8 mouse cellular contexts compared by ENCODE assay signal in the genomic region with DNA sequence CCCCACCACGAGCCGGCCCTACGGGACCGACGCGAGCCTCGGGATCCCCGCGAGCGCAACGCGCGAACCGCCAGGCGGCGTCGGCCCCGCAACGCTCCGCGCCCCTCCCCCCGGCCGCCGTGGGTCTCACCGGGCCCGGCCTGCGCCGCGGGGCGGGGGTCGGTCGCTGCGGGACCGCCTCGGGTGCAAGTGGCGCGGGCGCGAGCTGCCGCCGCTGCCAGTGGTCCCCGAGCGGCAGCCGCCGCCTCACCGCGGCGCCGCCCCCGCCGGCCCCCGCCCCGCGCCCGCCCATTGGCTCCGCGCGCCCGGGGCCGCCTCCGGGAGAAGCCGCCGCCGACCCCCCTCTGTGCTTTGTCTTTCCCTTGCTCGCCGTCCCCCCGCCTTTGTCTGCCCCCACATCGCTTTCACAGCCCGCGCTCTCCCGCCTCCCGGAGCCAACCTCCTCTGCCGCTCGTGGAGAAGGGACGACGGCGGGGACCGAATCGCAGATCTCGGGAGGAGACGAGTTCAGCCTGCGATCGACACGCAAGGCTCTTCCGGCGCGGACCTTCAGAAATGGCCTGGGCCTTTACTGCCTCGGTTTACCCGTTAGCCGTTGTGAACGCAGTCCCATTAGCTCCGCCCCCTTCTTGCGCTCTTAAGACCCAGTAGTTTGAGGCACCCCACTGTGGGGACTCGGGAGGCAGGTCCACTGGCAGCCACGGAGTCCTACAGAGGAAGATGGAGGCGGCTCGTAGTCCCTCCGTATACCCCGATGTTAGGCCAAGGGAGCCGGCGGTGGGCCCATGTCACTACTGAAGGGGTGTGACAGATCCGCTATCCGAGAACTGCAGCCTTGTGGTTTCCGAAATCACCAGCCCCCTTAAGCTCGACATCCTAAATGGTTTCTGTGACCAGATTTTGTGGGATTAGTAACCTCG. TPM values are rescaled to one million over a fixed set of nuclear protein-coding genes. Genes with fewer than 3 reads are reported as not detected.
A peak's percentile ranks its signal among the peaks of the same experiment; 100 is the strongest.
DNase-seq lines count a peak whose midpoint lies in the region; ATAC-seq and TF ChIP-seq lines count a peak whose summit lies in the region.

No protein-coding gene starts in this region.

- peak; percentile 34; the same call in 1 of the 2 replicates for TF ChIP-seq CTCF in midbrain, postnatal 0 days (IDR thresholded peaks at IDR 0.05)

- no peaks in the 10 kb centered on the region for H3K9me3 ChIP-seq in embryonic facial prominence, embryonic 12.5 days
- H3K9me3 ChIP-seq in heart, embryonic 11.5 days (replicated peaks; ENCODE audit: control insufficient read depth, low read length) = no peaks in the 10 kb centered on the region
- no peaks in the 10 kb centered on the region for H3K9me3 ChIP-seq in kidney, embryonic 14.5 days (ENCODE audit: control insufficient read depth, low read length)
- no peaks in the 10 kb centered on the region for H3K9me3 ChIP-seq in midbrain, postnatal 0 days (ENCODE audit: low read length)

- H3K4me2 ChIP-seq in embryonic facial prominence, embryonic 12.5 days (replicated peaks) = peak overlapping the region; percentile 92
- H3K4me2 ChIP-seq in heart, embryonic 11.5 days = peak overlapping the region; percentile 95
- H3K4me2 ChIP-seq in kidney, embryonic 14.5 days (replicated peaks; ENCODE audit: low read depth, low read length) = peak overlapping the region; percentile 58
- H3K4me2 ChIP-seq in midbrain, postnatal 0 days (ENCODE audit: low read depth, low read length, poor library complexity, severe bottlenecking) = peak overlapping the region; percentile 92

- DNase-seq in A20 (ENCODE audit: low read depth, low spot score) (peak; percentile 79), liver (peak; percentile 75)
- DNase-seq in adrenal gland, postnatal 14 days = peak; percentile 90
- peak; percentile 84 for DNase-seq in midbrain, postnatal 0 days (ENCODE audit: low spot score)
- DNase-seq in spleen, postnatal 36 days (ENCODE audit: low spot score in 2 of 2) = peak; percentile 86 to 87

- H3K4me3 ChIP-seq in embryonic facial prominence, embryonic 12.5 days = peak overlapping the region; percentile 87
- H3K4me3 ChIP-seq in heart, embryonic 11.5 days (ENCODE audit: low read depth, low read length) = peak overlapping the region; percentile 90
- peak overlapping the region; percentile 86 for H3K4me3 ChIP-seq in kidney, embryonic 14.5 days (ENCODE audit: low read length)
- peak overlapping the region; percentile 75 for H3K4me3 ChIP-seq in midbrain, postnatal 0 days (ENCODE audit: low read depth, low read length)

- peak overlapping the region; percentile 99 for H3K27ac ChIP-seq in embryonic facial prominence, embryonic 12.5 days
- H3K27ac ChIP-seq in heart, embryonic 11.5 days (ENCODE audit: low read depth, low read length) = peak overlapping the region; percentile 94
- peak overlapping the region; percentile 96 for H3K27ac ChIP-seq in kidney, embryonic 14.5 days (ENCODE audit: low read depth, low read length)
- H3K27ac ChIP-seq in midbrain, postnatal 0 days (ENCODE audit: low read depth, low read length) = peak overlapping the region; percentile 97

- peak; percentile 57 for ATAC-seq in embryonic facial prominence, embryonic 12.5 days (ENCODE audit: insufficient number of reproducible peaks, insufficient read depth, low FRiP score, low TSS enrichment)
- peak; percentile 59 for ATAC-seq in heart, embryonic 11.5 days (replicated peaks; ENCODE audit: insufficient number of reproducible peaks, low FRiP score, low TSS enrichment)
- ATAC-seq in kidney, embryonic 14.5 days (ENCODE audit: low FRiP score, low TSS enrichment) = peak; percentile 68
- ATAC-seq in midbrain, postnatal 0 days (ENCODE audit: low FRiP score) = peak; percentile 62

- peaks cover 41% of the 10 kb centered on the region for H3K4me1 ChIP-seq in embryonic facial prominence, embryonic 12.5 days
- H3K4me1 ChIP-seq in heart, embryonic 11.5 days (ENCODE audit: control insufficient read depth, insufficient read depth, low read length) = peaks cover 24% of the 10 kb centered on the region
- H3K4me1 ChIP-seq in kidney, embryonic 14.5 days (ENCODE audit: control insufficient read depth, insufficient read depth, low read length) = peaks cover 24% of the 10 kb centered on the region
- H3K4me1 ChIP-seq in midbrain, postnatal 0 days (ENCODE audit: insufficient read depth, low read length) = peaks cover 14% of the 10 kb centered on the region; the same call in 1 of the 2 replicates

- peaks cover 63% of the 10 kb centered on the region for H3K36me3 ChIP-seq in embryonic facial prominence, embryonic 12.5 days
- peaks cover 22% of the 10 kb centered on the region for H3K36me3 ChIP-seq in heart, embryonic 11.5 days (ENCODE audit: control insufficient read depth, insufficient read depth, low read length)
- peaks cover 53% of the 10 kb centered on the region for H3K36me3 ChIP-seq in kidney, embryonic 14.5 days (ENCODE audit: control insufficient read depth, insufficient read depth, low read length)
- peaks cover 13% of the 10 kb centered on the region for H3K36me3 ChIP-seq in midbrain, postnatal 0 days (ENCODE audit: insufficient read depth, low read length)

- peak overlapping the region; percentile 98 for H3K9ac ChIP-seq in embryonic facial prominence, embryonic 12.5 days
- H3K9ac ChIP-seq in heart, embryonic 11.5 days (ENCODE audit: low read depth, low read length) = peak overlapping the region; percentile 94
- H3K9ac ChIP-seq in kidney, embryonic 14.5 days (ENCODE audit: low read depth, low read length) = peak overlapping the region; percentile 95
- peak overlapping the region; percentile 88 for H3K9ac ChIP-seq in midbrain, postnatal 0 days (replicated peaks; ENCODE audit: low read length, poor library complexity, severe bottlenecking)

- WGBS in embryonic facial prominence, embryonic 12.5 days = 1% methylated on average over 49 of the region's 106 CpGs
- under 1% methylated on average over 77 of the region's 106 CpGs for WGBS in heart, embryonic 11.5 days (ENCODE audit: insufficient replicate concordance)
- under 1% methylated on average over 55 of the region's 106 CpGs for WGBS in kidney, embryonic 14.5 days
- WGBS in midbrain, postnatal 0 days = under 1% methylated on average over 76 of the region's 106 CpGs

- no peaks in the 10 kb centered on the region for H3K27me3 ChIP-seq in embryonic facial prominence, embryonic 12.5 days
- no peaks in the 10 kb centered on the region for H3K27me3 ChIP-seq in heart, embryonic 11.5 days (ENCODE audit: control insufficient read depth, insufficient read depth, low read length)
- no peaks in the 10 kb centered on the region for H3K27me3 ChIP-seq in kidney, embryonic 14.5 days (ENCODE audit: control insufficient read depth, insufficient read depth, low read length)
- no peaks in the 10 kb centered on the region for H3K27me3 ChIP-seq in midbrain, postnatal 0 days (ENCODE audit: insufficient read depth, low read length)

RNA-seq across cellular contexts. Expression of a gene that starts 0.5 kb away (rescaled TPM):
- total RNA-seq in adrenal gland, postnatal 14 days (2021) = not detected in 2 replicates
- polyA plus RNA-seq in embryonic facial prominence, embryonic 12.5 days (2016; fragmentation: Nextera tagmentation; extraction: Ambion mirVana) = not detected in 2 replicates
- not detected in 2 replicates for polyA plus RNA-seq in heart, embryonic 11.5 days (2014; fragmentation: Nextera tagmentation; extraction: Ambion mirVana)
- not detected in 2 replicates for polyA plus RNA-seq in kidney, embryonic 14.5 days (2014; fragmentation: Nextera tagmentation; extraction: Ambion mirVana)
- total RNA-seq in midbrain, postnatal 0 days (2014; rRNA removed) = not detected in 2 replicates
- polyA plus RNA-seq in midbrain, postnatal 0 days (2015; fragmentation: Nextera tagmentation; extraction: Ambion mirVana) = not detected in 2 replicates

RNA-seq across cellular contexts. Expression of a gene that starts 0.5 kb away (rescaled TPM):
- 21.1 and 59.4 TPM in 2 replicates for total RNA-seq in adrenal gland, postnatal 14 days (2021)
- polyA plus RNA-seq in embryonic facial prominence, embryonic 12.5 days (2016; fragmentation: Nextera tagmentation; extraction: Ambion mirVana) = 467 and 469 TPM in 2 replicates
- 145 and 151 TPM in 2 replicates for polyA plus RNA-seq in heart, embryonic 11.5 days (2014; fragmentation: Nextera tagmentation; extraction: Ambion mirVana)
- polyA plus RNA-seq in kidney, embryonic 14.5 days (2014; fragmentation: Nextera tagmentation; extraction: Ambion mirVana) = 216 and 266 TPM in 2 replicates
- total RNA-seq in midbrain, postnatal 0 days (2014; rRNA removed) = 69.7 and 81.8 TPM in 2 replicates
- polyA plus RNA-seq in midbrain, postnatal 0 days (2015; fragmentation: Nextera tagmentation; extraction: Ambion mirVana) = 122 and 141 TPM in 2 replicates

RNA-seq across cellular contexts. Expression of a gene that starts 41.8 kb away (rescaled TPM):
- 12.1 and 12.5 TPM in 2 replicates for total RNA-seq in adrenal gland, postnatal 14 days (2021)
- 34.8 and 35.4 TPM in 2 replicates for polyA plus RNA-seq in embryonic facial prominence, embryonic 12.5 days (2016; fragmentation: Nextera tagmentation; extraction: Ambion mirVana)
- 22.4 and 26.6 TPM in 2 replicates for polyA plus RNA-seq in heart, embryonic 11.5 days (2014; fragmentation: Nextera tagmentation; extraction: Ambion mirVana)
- polyA plus RNA-seq in kidney, embryonic 14.5 days (2014; fragmentation: Nextera tagmentation; extraction: Ambion mirVana) = 29.1 and 33.5 TPM in 2 replicates
- total RNA-seq in midbrain, postnatal 0 days (2014; rRNA removed) = 26.9 and 31.2 TPM in 2 replicates
- polyA plus RNA-seq in midbrain, postnatal 0 days (2015; fragmentation: Nextera tagmentation; extraction: Ambion mirVana) = 21.2 and 22.7 TPM in 2 replicates

RNA-seq across cellular contexts. Expression of a gene that starts 56.0 kb away (rescaled TPM):
- 116 and 120 TPM in 2 replicates for total RNA-seq in adrenal gland, postnatal 14 days (2021)
- 79.4 and 81.7 TPM in 2 replicates for polyA plus RNA-seq in embryonic facial prominence, embryonic 12.5 days (2016; fragmentation: Nextera tagmentation; extraction: Ambion mirVana)
- 58.9 and 91.1 TPM in 2 replicates for polyA plus RNA-seq in heart, embryonic 11.5 days (2014; fragmentation: Nextera tagmentation; extraction: Ambion mirVana)
- polyA plus RNA-seq in kidney, embryonic 14.5 days (2014; fragmentation: Nextera tagmentation; extraction: Ambion mirVana) = 39.3 and 60.3 TPM in 2 replicates
- total RNA-seq in midbrain, postnatal 0 days (2014; rRNA removed) = 31.7 and 37.0 TPM in 2 replicates
- 88.8 and 94.9 TPM in 2 replicates for polyA plus RNA-seq in midbrain, postnatal 0 days (2015; fragmentation: Nextera tagmentation; extraction: Ambion mirVana)

RNA-seq across cellular contexts. Expression of a gene that starts 56.5 kb away (rescaled TPM):
- 51.5 and 59.9 TPM in 2 replicates for total RNA-seq in adrenal gland, postnatal 14 days (2021)
- 103 and 104 TPM in 2 replicates for polyA plus RNA-seq in embryonic facial prominence, embryonic 12.5 days (2016; fragmentation: Nextera tagmentation; extraction: Ambion mirVana)
- 45.3 and 58.3 TPM in 2 replicates for polyA plus RNA-seq in heart, embryonic 11.5 days (2014; fragmentation: Nextera tagmentation; extraction: Ambion mirVana)
- 43.1 and 71.8 TPM in 2 replicates for polyA plus RNA-seq in kidney, embryonic 14.5 days (2014; fragmentation: Nextera tagmentation; extraction: Ambion mirVana)
- 39.7 and 61.7 TPM in 2 replicates for total RNA-seq in midbrain, postnatal 0 days (2014; rRNA removed)
- polyA plus RNA-seq in midbrain, postnatal 0 days (2015; fragmentation: Nextera tagmentation; extraction: Ambion mirVana) = 61.4 and 64.8 TPM in 2 replicates

Comparison
In these comparisons a context has a peak if more than half of its experiments do, and no peak if none do; other contexts are left out.
1. Peak in every context shown above with its lines: DNase-seq, ATAC-seq, H3K4me3 ChIP-seq and H3K27ac ChIP-seq.